Mouse (Mus musculus): ENCODE measurements at regions not wholly inside any gene's neighbourhood (a gene's known extent, or its start where the extent isn't known, plus 50 kb on each side); places are given as distances from the start of the nearest gene placed in this dataset.

DNA sequence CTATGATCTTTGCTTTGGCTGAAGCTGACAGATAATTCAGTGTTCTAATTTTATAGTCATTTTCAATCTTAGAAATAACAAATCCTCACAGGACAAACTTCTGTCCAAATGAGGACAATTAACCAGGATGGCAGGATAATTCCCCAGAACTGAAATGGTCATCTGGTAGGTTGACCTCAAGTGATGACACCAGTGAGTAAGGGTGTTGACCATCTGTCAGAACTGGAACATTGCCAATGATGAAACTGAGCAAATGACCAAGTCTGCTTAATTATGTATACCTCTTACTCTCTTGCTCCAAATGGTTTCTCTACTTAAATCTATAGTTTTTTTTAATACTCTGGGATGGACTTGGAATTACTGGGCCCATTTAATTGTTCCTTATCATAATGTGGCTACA lies 1336.9 kb upstream of the Tenm3 start:
- DNase-seq (ENCODE audit: low spot score) (no peak), ATAC-seq (replicated peaks; ENCODE audit: low FRiP score, low read depth) (no peak)
- no peak for TF ChIP-seq CTCF (IDR thresholded peaks at IDR 0.05; ENCODE audit: low read depth)
- Histone ChIP-seq H3K9ac (ENCODE audit: low read depth, low read length) (no peak overlapping the region), H3K4me2 (ENCODE audit: low read length) (no peak overlapping the region), H3K27me3 (ENCODE audit: insufficient read depth, low read length) (no peaks in the 10 kb centered on the region), H3K9me3 (replicated peaks; ENCODE audit: low read length) (no peaks in the 10 kb centered on the region), H3K36me3 (ENCODE audit: insufficient read depth, low read length) (no peaks in the 10 kb centered on the region), H3K4me1 (replicated peaks; ENCODE audit: insufficient read depth, low read length) (no peaks in the 10 kb centered on the region), H3K4me3 (replicated peaks; ENCODE audit: low read depth, low read length) (no peak overlapping the region), H3K27ac (no peak overlapping the region)

DNA sequence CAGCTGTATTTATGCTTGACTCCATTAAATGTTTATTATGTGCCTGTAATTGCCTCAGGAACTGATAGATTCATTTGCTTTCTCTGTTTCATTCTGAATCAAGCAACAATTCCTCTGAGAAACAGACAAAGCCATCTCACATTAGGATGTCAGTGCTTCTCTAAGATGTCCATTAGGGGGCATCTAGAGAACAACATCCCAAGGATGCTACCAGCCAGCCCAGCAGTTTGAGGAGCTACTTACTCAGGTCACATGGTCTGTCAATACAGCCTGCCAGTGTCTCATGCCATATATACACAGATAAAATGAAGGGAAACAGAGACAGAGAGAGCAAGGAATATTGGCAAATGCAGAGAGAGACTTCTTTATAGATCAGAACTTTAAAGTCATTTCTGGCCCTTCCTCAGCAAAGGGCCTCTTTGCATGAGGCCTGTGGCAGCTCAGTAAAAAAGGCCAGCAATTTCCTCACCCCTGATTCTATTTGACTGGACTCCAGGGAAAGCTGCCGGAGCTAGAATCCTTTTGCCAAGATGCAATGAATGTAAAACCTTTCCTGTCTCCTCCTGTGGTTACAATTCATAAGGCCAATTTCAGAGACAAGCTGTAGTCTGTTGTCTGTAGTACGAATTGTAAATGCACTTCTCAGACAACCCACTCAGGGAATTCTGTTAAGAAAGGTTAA lies 1321.2 kb upstream of the Tenm3 start:
- H3K9me3 ChIP-seq (replicated peaks; ENCODE audit: low read length): no peaks in the 10 kb centered on the region
- H3K4me1 ChIP-seq (replicated peaks; ENCODE audit: insufficient read depth, low read length): no peaks in the 10 kb centered on the region
- no peaks in the 10 kb centered on the region for H3K36me3 ChIP-seq (ENCODE audit: insufficient read depth, low read length)
- DNase-seq (ENCODE audit: low spot score) (no peak), ATAC-seq (replicated peaks; ENCODE audit: low FRiP score, low read depth) (no peak)
- H3K27me3 ChIP-seq (ENCODE audit: insufficient read depth, low read length): no peaks in the 10 kb centered on the region
- H3K27ac ChIP-seq: no peak overlapping the region
- H3K9ac ChIP-seq (ENCODE audit: low read depth, low read length): no peak overlapping the region
- 73% methylated on average over 2 of the region's 2 CpGs for WGBS
- H3K4me3 ChIP-seq (replicated peaks; ENCODE audit: low read depth, low read length): no peak overlapping the region
- no peak overlapping the region for H3K4me2 ChIP-seq (ENCODE audit: low read length)
- TF ChIP-seq CTCF (IDR thresholded peaks at IDR 0.05; ENCODE audit: low read depth): peak; percentile 34; the same call in 1 of the 2 replicates

- no peak overlapping the region for H3K9ac ChIP-seq (ENCODE audit: low read depth, low read length)
- WGBS: 70% methylated on average over 3 of the region's 3 CpGs
- H3K4me3 ChIP-seq (replicated peaks; ENCODE audit: low read depth, low read length): no peak overlapping the region
- TF ChIP-seq CTCF (IDR thresholded peaks at IDR 0.05; ENCODE audit: low read depth): no peak
- no peaks in the 10 kb centered on the region for H3K9me3 ChIP-seq (replicated peaks; ENCODE audit: low read length)
- no peaks in the 10 kb centered on the region for H3K27me3 ChIP-seq (ENCODE audit: insufficient read depth, low read length)
- H3K36me3 ChIP-seq (ENCODE audit: insufficient read depth, low read length): no peaks in the 10 kb centered on the region
- DNase-seq (ENCODE audit: low spot score) (no peak), ATAC-seq (replicated peaks; ENCODE audit: low FRiP score, low read depth) (no peak)
- no peak overlapping the region for H3K27ac ChIP-seq
- no peaks in the 10 kb centered on the region for H3K4me1 ChIP-seq (replicated peaks; ENCODE audit: insufficient read depth, low read length)
- H3K4me2 ChIP-seq (ENCODE audit: low read length): no peak overlapping the region
Observed at GRCm38 (mm10) chr8:50161076-50161475, 1317.3 kb upstream of the Tenm3 start.

- TF ChIP-seq CTCF (IDR thresholded peaks at IDR 0.05; ENCODE audit: low read depth): no peak
- Histone ChIP-seq H3K9me3 (replicated peaks; ENCODE audit: low read length) (no peaks in the 10 kb centered on the region), H3K27me3 (ENCODE audit: insufficient read depth, low read length) (no peaks in the 10 kb centered on the region), H3K4me1 (replicated peaks; ENCODE audit: insufficient read depth, low read length) (no peaks in the 10 kb centered on the region), H3K36me3 (ENCODE audit: insufficient read depth, low read length) (no peaks in the 10 kb centered on the region), H3K27ac (no peak overlapping the region), H3K4me2 (ENCODE audit: low read length) (no peak overlapping the region), H3K4me3 (replicated peaks; ENCODE audit: low read depth, low read length) (no peak overlapping the region), H3K9ac (ENCODE audit: low read depth, low read length) (no peak overlapping the region)
- 80% methylated on average over 5 of the region's 5 CpGs for WGBS
- DNase-seq (ENCODE audit: low spot score): no peak
- ATAC-seq (replicated peaks; ENCODE audit: low FRiP score, low read depth): no peak
Observed at GRCm38 (mm10) chr8:50160326-50160725, 1316.6 kb upstream of the Tenm3 start.

GRCm38 (mm10) chr8:50139876-50140275 lies 1296.1 kb upstream of the Tenm3 start:
- Histone ChIP-seq H3K4me1 (replicated peaks; ENCODE audit: insufficient read depth, low read length) (no peaks in the 10 kb centered on the region), H3K27ac (no peak overlapping the region), H3K27me3 (ENCODE audit: insufficient read depth, low read length) (no peaks in the 10 kb centered on the region), H3K9ac (ENCODE audit: low read depth, low read length) (no peak overlapping the region), H3K4me2 (ENCODE audit: low read length) (no peak overlapping the region), H3K9me3 (replicated peaks; ENCODE audit: low read length) (no peaks in the 10 kb centered on the region), H3K36me3 (ENCODE audit: insufficient read depth, low read length) (no peaks in the 10 kb centered on the region), H3K4me3 (replicated peaks; ENCODE audit: low read depth, low read length) (no peak overlapping the region)
- 81% methylated on average over 3 of the region's 3 CpGs for WGBS
- TF ChIP-seq CTCF (IDR thresholded peaks at IDR 0.05; ENCODE audit: low read depth): no peak
- ATAC-seq (replicated peaks; ENCODE audit: low FRiP score, low read depth): no peak
- DNase-seq (ENCODE audit: low spot score): no peak

GRCm38 (mm10) chr8:50120041-50120440 lies 1276.3 kb upstream of the Tenm3 start:
- ATAC-seq (replicated peaks; ENCODE audit: low FRiP score, low read depth) (no peak), DNase-seq (ENCODE audit: low spot score) (no peak)
- no peaks in the 10 kb centered on the region for H3K27me3 ChIP-seq (ENCODE audit: insufficient read depth, low read length)
- H3K9me3 ChIP-seq (replicated peaks; ENCODE audit: low read length): no peaks in the 10 kb centered on the region
- WGBS: 78% methylated on average over 9 of the region's 9 CpGs
- TF ChIP-seq CTCF (IDR thresholded peaks at IDR 0.05; ENCODE audit: low read depth): peak; percentile 49
- H3K9ac ChIP-seq (ENCODE audit: low read depth, low read length): no peak overlapping the region
- no peaks in the 10 kb centered on the region for H3K36me3 ChIP-seq (ENCODE audit: insufficient read depth, low read length)
- no peak overlapping the region for H3K4me2 ChIP-seq (ENCODE audit: low read length)
- no peaks in the 10 kb centered on the region for H3K4me1 ChIP-seq (replicated peaks; ENCODE audit: insufficient read depth, low read length)
- no peak overlapping the region for H3K4me3 ChIP-seq (replicated peaks; ENCODE audit: low read depth, low read length)
- H3K27ac ChIP-seq: no peak overlapping the region

DNA sequence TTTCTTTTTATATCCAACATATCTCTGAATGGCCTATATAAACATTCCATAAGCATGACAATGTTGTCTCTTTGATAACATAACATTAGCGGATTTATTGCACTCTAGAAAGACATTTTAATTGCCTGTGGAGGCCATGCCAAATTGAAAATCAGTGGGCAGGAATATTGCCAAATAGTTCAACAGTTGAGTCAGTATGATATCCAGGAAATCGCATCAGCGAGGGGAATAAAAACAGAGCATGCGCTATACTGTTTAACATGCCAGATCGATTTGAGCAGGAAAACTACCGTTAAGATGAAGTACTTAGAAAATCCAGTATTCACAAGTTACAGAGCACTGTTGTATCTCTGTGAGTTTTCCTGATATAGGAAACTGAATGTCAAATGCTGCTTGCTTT lies 1238.6 kb upstream of the Tenm3 start:
- H3K4me3 ChIP-seq (replicated peaks; ENCODE audit: low read depth, low read length): no peak overlapping the region
- 59% methylated on average over 6 of the region's 6 CpGs for WGBS
- H3K9me3 ChIP-seq (replicated peaks; ENCODE audit: low read length): no peaks in the 10 kb centered on the region
- no peaks in the 10 kb centered on the region for H3K27me3 ChIP-seq (ENCODE audit: insufficient read depth, low read length)
- H3K9ac ChIP-seq (ENCODE audit: low read depth, low read length): no peak overlapping the region
- H3K4me2 ChIP-seq (ENCODE audit: low read length): no peak overlapping the region
- DNase-seq (ENCODE audit: low spot score) (peak; percentile 40), ATAC-seq (replicated peaks; ENCODE audit: low FRiP score, low read depth) (no peak)
- no peak for TF ChIP-seq CTCF (IDR thresholded peaks at IDR 0.05; ENCODE audit: low read depth)
- no peaks in the 10 kb centered on the region for H3K36me3 ChIP-seq (ENCODE audit: insufficient read depth, low read length)
- H3K4me1 ChIP-seq (replicated peaks; ENCODE audit: insufficient read depth, low read length): no peaks in the 10 kb centered on the region
- H3K27ac ChIP-seq: no peak overlapping the region
